Mouse (Mus musculus): ENCODE results near the gene Prep. TPM values are rescaled to one million over a fixed set of nuclear protein-coding genes. Genes with fewer than 3 reads are reported as not detected.
"Not testable (repeated sequence)": the region's sequence is repeated elsewhere in the genome, so short reads cannot be mapped to it uniquely, and the experiment has no call there.

Gene Prep
- polyA plus RNA-seq, 1 experiment, result 2.1 TPM

- TF ChIP-seq POLR2A (IDR thresholded peaks at IDR 0.05; ENCODE audit: control insufficient read depth, low read depth, low read length) (no peak), CTCF (IDR thresholded peaks at IDR 0.05; ENCODE audit: control insufficient read depth, insufficient read depth, insufficient replicate concordance, low read depth, low read length) (no peak)
- no peaks in the 10 kb centered on the region for H3K4me1 ChIP-seq (ENCODE audit: control insufficient read depth, insufficient read depth, low read length)
- no peaks in the 10 kb centered on the region for H3K27me3 ChIP-seq (ENCODE audit: control insufficient read depth, insufficient read depth, low read length)
- H3K4me3 ChIP-seq (ENCODE audit: control insufficient read depth, low read depth, low read length), result no peak overlapping the region
- no peak overlapping the region for H3K27ac ChIP-seq (ENCODE audit: control insufficient read depth, insufficient read depth, low read depth, low read length)
- H3K36me3 ChIP-seq (ENCODE audit: control insufficient read depth, insufficient read depth, low read length), result no peaks in the 10 kb centered on the region
Measured at GRCm38 (mm10) chr10:45076585-45076984, 9.6 kb downstream of the Prep start.

- no peaks in the 10 kb centered on the region for H3K36me3 ChIP-seq (ENCODE audit: control insufficient read depth, insufficient read depth, low read length)
- TF ChIP-seq POLR2A (IDR thresholded peaks at IDR 0.05; ENCODE audit: control insufficient read depth, low read depth, low read length) (no peak), CTCF (IDR thresholded peaks at IDR 0.05; ENCODE audit: control insufficient read depth, insufficient read depth, insufficient replicate concordance, low read depth, low read length) (no peak)
- no peak overlapping the region for H3K27ac ChIP-seq (ENCODE audit: control insufficient read depth, insufficient read depth, low read depth, low read length)
- H3K4me1 ChIP-seq (ENCODE audit: control insufficient read depth, insufficient read depth, low read length), result no peaks in the 10 kb centered on the region
- H3K27me3 ChIP-seq (ENCODE audit: control insufficient read depth, insufficient read depth, low read length), result no peaks in the 10 kb centered on the region
- no peak overlapping the region for H3K4me3 ChIP-seq (ENCODE audit: control insufficient read depth, low read depth, low read length)
Measured at GRCm38 (mm10) chr10:45077353-45077752, 10.3 kb downstream of the Prep start.

- TF ChIP-seq CTCF (IDR thresholded peaks at IDR 0.05; ENCODE audit: control insufficient read depth, insufficient read depth, insufficient replicate concordance, low read depth, low read length), result no peak
- no peak for TF ChIP-seq POLR2A (IDR thresholded peaks at IDR 0.05; ENCODE audit: control insufficient read depth, low read depth, low read length)
- Histone ChIP-seq H3K27me3 (ENCODE audit: control insufficient read depth, insufficient read depth, low read length) (no peaks in the 10 kb centered on the region), H3K36me3 (ENCODE audit: control insufficient read depth, insufficient read depth, low read length) (no peaks in the 10 kb centered on the region), H3K4me3 (ENCODE audit: control insufficient read depth, low read depth, low read length) (no peak overlapping the region), H3K4me1 (ENCODE audit: control insufficient read depth, insufficient read depth, low read length) (no peaks in the 10 kb centered on the region), H3K27ac (ENCODE audit: control insufficient read depth, insufficient read depth, low read depth, low read length) (no peak overlapping the region)
Measured at GRCm38 (mm10) chr10:45079756-45080155, 12.8 kb downstream of the Prep start.

GRCm38 (mm10) chr10:45080490-45080889 lies 13.5 kb downstream of the Prep start:
- Histone ChIP-seq H3K4me1 (ENCODE audit: control insufficient read depth, insufficient read depth, low read length) (no peaks in the 10 kb centered on the region), H3K36me3 (ENCODE audit: control insufficient read depth, insufficient read depth, low read length) (no peaks in the 10 kb centered on the region), H3K27me3 (ENCODE audit: control insufficient read depth, insufficient read depth, low read length) (no peaks in the 10 kb centered on the region), H3K4me3 (ENCODE audit: control insufficient read depth, low read depth, low read length) (no peak overlapping the region), H3K27ac (ENCODE audit: control insufficient read depth, insufficient read depth, low read depth, low read length) (no peak overlapping the region)
- TF ChIP-seq CTCF (IDR thresholded peaks at IDR 0.05; ENCODE audit: control insufficient read depth, insufficient read depth, insufficient replicate concordance, low read depth, low read length) (no peak), POLR2A (IDR thresholded peaks at IDR 0.05; ENCODE audit: control insufficient read depth, low read depth, low read length) (no peak)

- Histone ChIP-seq H3K27me3 (ENCODE audit: control insufficient read depth, insufficient read depth, low read length) (no peaks in the 10 kb centered on the region), H3K36me3 (ENCODE audit: control insufficient read depth, insufficient read depth, low read length) (no peaks in the 10 kb centered on the region), H3K4me3 (ENCODE audit: control insufficient read depth, low read depth, low read length) (no peak overlapping the region), H3K4me1 (ENCODE audit: control insufficient read depth, insufficient read depth, low read length) (no peaks in the 10 kb centered on the region), H3K27ac (ENCODE audit: control insufficient read depth, insufficient read depth, low read depth, low read length) (no peak overlapping the region)
- TF ChIP-seq POLR2A (IDR thresholded peaks at IDR 0.05; ENCODE audit: control insufficient read depth, low read depth, low read length) (no peak), CTCF (IDR thresholded peaks at IDR 0.05; ENCODE audit: control insufficient read depth, insufficient read depth, insufficient replicate concordance, low read depth, low read length) (no peak)
Measured at GRCm38 (mm10) chr10:45082730-45083129, 15.7 kb downstream of the Prep start.

GRCm38 (mm10) chr10:45084002-45084401 lies 17.0 kb downstream of the Prep start:
- H3K4me1 ChIP-seq (ENCODE audit: control insufficient read depth, insufficient read depth, low read length); H3K4me3 ChIP-seq (ENCODE audit: control insufficient read depth, low read depth, low read length); H3K36me3 ChIP-seq (ENCODE audit: control insufficient read depth, insufficient read depth, low read length); H3K27ac ChIP-seq (ENCODE audit: control insufficient read depth, insufficient read depth, low read depth, low read length); H3K27me3 ChIP-seq (ENCODE audit: control insufficient read depth, insufficient read depth, low read length): not testable (repeated sequence)

- Histone ChIP-seq H3K4me3 (ENCODE audit: control insufficient read depth, low read depth, low read length) (no peak overlapping the region), H3K27me3 (ENCODE audit: control insufficient read depth, insufficient read depth, low read length) (no peaks in the 10 kb centered on the region), H3K27ac (ENCODE audit: control insufficient read depth, insufficient read depth, low read depth, low read length) (no peak overlapping the region), H3K4me1 (ENCODE audit: control insufficient read depth, insufficient read depth, low read length) (no peaks in the 10 kb centered on the region), H3K36me3 (ENCODE audit: control insufficient read depth, insufficient read depth, low read length) (no peaks in the 10 kb centered on the region)
- no peak for TF ChIP-seq CTCF (IDR thresholded peaks at IDR 0.05; ENCODE audit: control insufficient read depth, insufficient read depth, insufficient replicate concordance, low read depth, low read length)
- no peak for TF ChIP-seq POLR2A (IDR thresholded peaks at IDR 0.05; ENCODE audit: control insufficient read depth, low read depth, low read length)
Measured at GRCm38 (mm10) chr10:45084471-45084870, 17.5 kb downstream of the Prep start.

- Histone ChIP-seq H3K4me1 (ENCODE audit: control insufficient read depth, insufficient read depth, low read length) (no peaks in the 10 kb centered on the region), H3K27me3 (ENCODE audit: control insufficient read depth, insufficient read depth, low read length) (no peaks in the 10 kb centered on the region), H3K36me3 (ENCODE audit: control insufficient read depth, insufficient read depth, low read length) (no peaks in the 10 kb centered on the region), H3K27ac (ENCODE audit: control insufficient read depth, insufficient read depth, low read depth, low read length) (no peak overlapping the region), H3K4me3 (ENCODE audit: control insufficient read depth, low read depth, low read length) (no peak overlapping the region)
- TF ChIP-seq POLR2A (IDR thresholded peaks at IDR 0.05; ENCODE audit: control insufficient read depth, low read depth, low read length) (no peak), CTCF (IDR thresholded peaks at IDR 0.05; ENCODE audit: control insufficient read depth, insufficient read depth, insufficient replicate concordance, low read depth, low read length) (no peak)
Measured at GRCm38 (mm10) chr10:45085315-45085714, 18.3 kb downstream of the Prep start.

All from testis, adult 2 months (tissue).